Mouse (Mus musculus): ENCODE data around the gene Ssh2. TPM values are rescaled to one million over a fixed set of nuclear protein-coding genes. Genes with fewer than 3 reads are reported as not detected.

The Ssh2 gene
- polyA plus RNA-seq (2014; fragmentation: Nextera tagmentation; extraction: Ambion mirVana), result 5.8 and 10.2 TPM in 2 replicates

- Histone ChIP-seq H3K27me3 (ENCODE audit: control insufficient read depth, insufficient read depth, low read length) (no peaks in the 10 kb centered on the region), H3K9ac (ENCODE audit: low read depth, low read length) (peak within 1 kb of the TSS; percentile 69), H3K36me3 (ENCODE audit: control insufficient read depth, insufficient read depth, low read length) (no peaks in the 10 kb centered on the region), H3K27ac (ENCODE audit: low read depth, low read length) (peak within 1 kb of the TSS; percentile 83), H3K4me3 (ENCODE audit: low read length) (peak within 1 kb of the TSS; percentile 63), H3K4me1 (ENCODE audit: control insufficient read depth, insufficient read depth, low read length) (peaks cover 7% of the 10 kb centered on the region; the same call in 1 of the 2 replicates), H3K9me3 (ENCODE audit: control insufficient read depth, low read length) (no peaks in the 10 kb centered on the region), H3K4me2 (replicated peaks; ENCODE audit: low read depth, low read length) (peak within 1 kb of the TSS; percentile 74)
- WGBS, result under 1% methylated on average over 72 of the region's 82 CpGs
- ATAC-seq (ENCODE audit: low FRiP score, low TSS enrichment), result peak; percentile 92
Observed at GRCm38 (mm10) chr11:77215951-77216760, at the start of gene Ssh2. Ssh2 (plus strand) TSS chr11:77216287.

GRCm38 (mm10) chr11:77173731-77174130 lies 42.4 kb upstream of the Ssh2 start:
- no peaks in the 10 kb centered on the region for H3K9me3 ChIP-seq (ENCODE audit: control insufficient read depth, low read length)
- no peak for ATAC-seq (ENCODE audit: low FRiP score, low TSS enrichment)
- H3K4me2 ChIP-seq (replicated peaks; ENCODE audit: low read depth, low read length), result no peak overlapping the region
- H3K36me3 ChIP-seq (ENCODE audit: control insufficient read depth, insufficient read depth, low read length), result no peaks in the 10 kb centered on the region
- H3K4me3 ChIP-seq (ENCODE audit: low read length), result no peak overlapping the region
- no peak overlapping the region for H3K9ac ChIP-seq (ENCODE audit: low read depth, low read length)
- no peaks in the 10 kb centered on the region for H3K27me3 ChIP-seq (ENCODE audit: control insufficient read depth, insufficient read depth, low read length)
- no peak overlapping the region for H3K27ac ChIP-seq (ENCODE audit: low read depth, low read length)
- no peaks in the 10 kb centered on the region for H3K4me1 ChIP-seq (ENCODE audit: control insufficient read depth, insufficient read depth, low read length)
- 74% methylated on average over 4 of the region's 4 CpGs for WGBS

- H3K4me3 ChIP-seq (ENCODE audit: low read length), result no peak overlapping the region
- 87% methylated on average over 7 of the region's 7 CpGs for WGBS
- H3K9me3 ChIP-seq (ENCODE audit: control insufficient read depth, low read length), result no peaks in the 10 kb centered on the region
- H3K36me3 ChIP-seq (ENCODE audit: control insufficient read depth, insufficient read depth, low read length), result no peaks in the 10 kb centered on the region
- no peak for ATAC-seq (ENCODE audit: low FRiP score, low TSS enrichment)
- H3K4me2 ChIP-seq (replicated peaks; ENCODE audit: low read depth, low read length), result no peak overlapping the region
- H3K4me1 ChIP-seq (ENCODE audit: control insufficient read depth, insufficient read depth, low read length), result no peaks in the 10 kb centered on the region
- no peak overlapping the region for H3K27ac ChIP-seq (ENCODE audit: low read depth, low read length)
- H3K9ac ChIP-seq (ENCODE audit: low read depth, low read length), result no peak overlapping the region
- H3K27me3 ChIP-seq (ENCODE audit: control insufficient read depth, insufficient read depth, low read length), result no peaks in the 10 kb centered on the region
Observed at GRCm38 (mm10) chr11:77174531-77174930, 41.6 kb upstream of the Ssh2 start.

- H3K27ac ChIP-seq (ENCODE audit: low read depth, low read length), result no peak overlapping the region
- H3K27me3 ChIP-seq (ENCODE audit: control insufficient read depth, insufficient read depth, low read length), result no peaks in the 10 kb centered on the region
- ATAC-seq (ENCODE audit: low FRiP score, low TSS enrichment), result no peak
- WGBS, result 84% methylated on average over 3 of the region's 3 CpGs
- H3K9ac ChIP-seq (ENCODE audit: low read depth, low read length), result no peak overlapping the region
- no peaks in the 10 kb centered on the region for H3K9me3 ChIP-seq (ENCODE audit: control insufficient read depth, low read length)
- 0 out of 2 replicates have a peak, but pooled peaks cover 3% of the 10 kb centered on the region for H3K4me1 ChIP-seq (ENCODE audit: control insufficient read depth, insufficient read depth, low read length)
- no peaks in the 10 kb centered on the region for H3K36me3 ChIP-seq (ENCODE audit: control insufficient read depth, insufficient read depth, low read length)
- no peak overlapping the region for H3K4me2 ChIP-seq (replicated peaks; ENCODE audit: low read depth, low read length)
- H3K4me3 ChIP-seq (ENCODE audit: low read length), result no peak overlapping the region
Observed at GRCm38 (mm10) chr11:77179771-77180170, 36.3 kb upstream of the Ssh2 start.

GRCm38 (mm10) chr11:77180886-77181285 lies 35.2 kb upstream of the Ssh2 start:
- 60% methylated on average over 4 of the region's 4 CpGs for WGBS
- H3K9me3 ChIP-seq (ENCODE audit: control insufficient read depth, low read length), result no peaks in the 10 kb centered on the region
- H3K36me3 ChIP-seq (ENCODE audit: control insufficient read depth, insufficient read depth, low read length), result no peaks in the 10 kb centered on the region
- H3K4me3 ChIP-seq (ENCODE audit: low read length), result no peak overlapping the region
- no peak overlapping the region for H3K27ac ChIP-seq (ENCODE audit: low read depth, low read length)
- no peak overlapping the region for H3K9ac ChIP-seq (ENCODE audit: low read depth, low read length)
- no peak for ATAC-seq (ENCODE audit: low FRiP score, low TSS enrichment)
- H3K4me1 ChIP-seq (ENCODE audit: control insufficient read depth, insufficient read depth, low read length), result 0 out of 2 replicates have a peak, but pooled peaks cover 3% of the 10 kb centered on the region
- H3K4me2 ChIP-seq (replicated peaks; ENCODE audit: low read depth, low read length), result no peak overlapping the region
- no peaks in the 10 kb centered on the region for H3K27me3 ChIP-seq (ENCODE audit: control insufficient read depth, insufficient read depth, low read length)

- no peak for ATAC-seq (ENCODE audit: low FRiP score, low TSS enrichment)
- WGBS, result 56% methylated on average over 5 of the region's 5 CpGs
- Histone ChIP-seq H3K4me1 (ENCODE audit: control insufficient read depth, insufficient read depth, low read length) (0 out of 2 replicates have a peak, but pooled peaks cover 3% of the 10 kb centered on the region), H3K9me3 (ENCODE audit: control insufficient read depth, low read length) (no peaks in the 10 kb centered on the region), H3K4me3 (ENCODE audit: low read length) (no peak overlapping the region), H3K36me3 (ENCODE audit: control insufficient read depth, insufficient read depth, low read length) (no peaks in the 10 kb centered on the region), H3K27ac (ENCODE audit: low read depth, low read length) (no peak overlapping the region), H3K4me2 (replicated peaks; ENCODE audit: low read depth, low read length) (no peak overlapping the region), H3K27me3 (ENCODE audit: control insufficient read depth, insufficient read depth, low read length) (no peaks in the 10 kb centered on the region), H3K9ac (ENCODE audit: low read depth, low read length) (no peak overlapping the region)
Observed at GRCm38 (mm10) chr11:77181528-77181927, 34.6 kb upstream of the Ssh2 start.

GRCm38 (mm10) chr11:77182041-77182440 lies 34.0 kb upstream of the Ssh2 start:
- Histone ChIP-seq H3K36me3 (ENCODE audit: control insufficient read depth, insufficient read depth, low read length) (no peaks in the 10 kb centered on the region), H3K27ac (ENCODE audit: low read depth, low read length) (no peak overlapping the region), H3K4me1 (ENCODE audit: control insufficient read depth, insufficient read depth, low read length) (0 out of 2 replicates have a peak, but pooled peaks cover 3% of the 10 kb centered on the region), H3K9me3 (ENCODE audit: control insufficient read depth, low read length) (no peaks in the 10 kb centered on the region), H3K4me3 (ENCODE audit: low read length) (no peak overlapping the region), H3K9ac (ENCODE audit: low read depth, low read length) (no peak overlapping the region), H3K4me2 (replicated peaks; ENCODE audit: low read depth, low read length) (no peak overlapping the region), H3K27me3 (ENCODE audit: control insufficient read depth, insufficient read depth, low read length) (no peaks in the 10 kb centered on the region)
- WGBS, result 67% methylated on average over 2 of the region's 2 CpGs
- no peak for ATAC-seq (ENCODE audit: low FRiP score, low TSS enrichment)

GRCm38 (mm10) chr11:77182616-77183015 lies 33.5 kb upstream of the Ssh2 start:
- WGBS, result 60% methylated on average over 2 of the region's 2 CpGs
- no peak overlapping the region for H3K4me2 ChIP-seq (replicated peaks; ENCODE audit: low read depth, low read length)
- no peaks in the 10 kb centered on the region for H3K27me3 ChIP-seq (ENCODE audit: control insufficient read depth, insufficient read depth, low read length)
- no peak overlapping the region for H3K9ac ChIP-seq (ENCODE audit: low read depth, low read length)
- no peak overlapping the region for H3K27ac ChIP-seq (ENCODE audit: low read depth, low read length)
- no peaks in the 10 kb centered on the region for H3K36me3 ChIP-seq (ENCODE audit: control insufficient read depth, insufficient read depth, low read length)
- ATAC-seq (ENCODE audit: low FRiP score, low TSS enrichment), result no peak
- H3K4me1 ChIP-seq (ENCODE audit: control insufficient read depth, insufficient read depth, low read length), result 0 out of 2 replicates have a peak, but pooled peaks cover 3% of the 10 kb centered on the region
- no peaks in the 10 kb centered on the region for H3K9me3 ChIP-seq (ENCODE audit: control insufficient read depth, low read length)
- H3K4me3 ChIP-seq (ENCODE audit: low read length), result no peak overlapping the region

GRCm38 (mm10) chr11:77184926-77185325 lies 31.2 kb upstream of the Ssh2 start:
- Histone ChIP-seq H3K4me2 (replicated peaks; ENCODE audit: low read depth, low read length) (no peak overlapping the region), H3K36me3 (ENCODE audit: control insufficient read depth, insufficient read depth, low read length) (no peaks in the 10 kb centered on the region), H3K9ac (ENCODE audit: low read depth, low read length) (no peak overlapping the region), H3K9me3 (ENCODE audit: control insufficient read depth, low read length) (no peaks in the 10 kb centered on the region), H3K27ac (ENCODE audit: low read depth, low read length) (no peak overlapping the region), H3K4me3 (ENCODE audit: low read length) (no peak overlapping the region), H3K4me1 (ENCODE audit: control insufficient read depth, insufficient read depth, low read length) (0 out of 2 replicates have a peak, but pooled peaks cover 3% of the 10 kb centered on the region), H3K27me3 (ENCODE audit: control insufficient read depth, insufficient read depth, low read length) (no peaks in the 10 kb centered on the region)
- ATAC-seq (ENCODE audit: low FRiP score, low TSS enrichment), result no peak
- 50% methylated on average over 2 of the region's 2 CpGs for WGBS

All from kidney, embryonic 14.5 days (tissue).